Mouse (Mus musculus) stomach, postnatal 0 days (tissue): ENCODE results near the gene Cass4.

ENCODE experiments used
- CTCF ChIP-seq: IDR thresholded peaks from 2 replicates; pipeline ENCODE4 v1.5.1; 2016; ENCODE audit warnings: antibody characterized with exemption, low read depth, mild to moderate bottlenecking, moderate library complexity
- EP300 ChIP-seq: optimal IDR thresholded peaks from 2 replicates; pipeline ENCODE3; 2016; ENCODE audit warnings: antibody characterized with exemption

DNA sequence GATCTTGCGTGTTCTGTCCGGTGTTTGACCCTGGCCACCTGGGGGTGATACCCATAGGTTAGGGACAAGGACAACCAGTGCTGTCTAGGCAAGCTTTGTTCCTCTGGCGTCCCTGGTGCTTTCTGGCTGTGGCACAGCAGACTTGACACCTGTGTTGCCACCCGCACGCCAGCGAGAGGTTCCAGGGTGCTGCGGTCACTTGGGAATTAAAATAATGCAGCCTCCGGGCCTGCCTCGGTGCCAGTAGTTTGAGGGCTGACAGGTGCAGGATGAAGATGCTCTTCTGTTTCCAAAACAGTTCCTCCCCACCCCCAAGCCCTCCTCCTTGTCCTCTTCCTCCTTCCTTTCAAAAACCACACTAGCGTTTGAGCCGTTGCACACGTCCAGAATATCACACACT, 11.7 kb upstream of the Cass4 start:
- TF ChIP-seq EP300 (no peak), CTCF (no peak)
